Comparison of ENCODE assay signal across 8 mouse cellular contexts in the genomic region with DNA sequence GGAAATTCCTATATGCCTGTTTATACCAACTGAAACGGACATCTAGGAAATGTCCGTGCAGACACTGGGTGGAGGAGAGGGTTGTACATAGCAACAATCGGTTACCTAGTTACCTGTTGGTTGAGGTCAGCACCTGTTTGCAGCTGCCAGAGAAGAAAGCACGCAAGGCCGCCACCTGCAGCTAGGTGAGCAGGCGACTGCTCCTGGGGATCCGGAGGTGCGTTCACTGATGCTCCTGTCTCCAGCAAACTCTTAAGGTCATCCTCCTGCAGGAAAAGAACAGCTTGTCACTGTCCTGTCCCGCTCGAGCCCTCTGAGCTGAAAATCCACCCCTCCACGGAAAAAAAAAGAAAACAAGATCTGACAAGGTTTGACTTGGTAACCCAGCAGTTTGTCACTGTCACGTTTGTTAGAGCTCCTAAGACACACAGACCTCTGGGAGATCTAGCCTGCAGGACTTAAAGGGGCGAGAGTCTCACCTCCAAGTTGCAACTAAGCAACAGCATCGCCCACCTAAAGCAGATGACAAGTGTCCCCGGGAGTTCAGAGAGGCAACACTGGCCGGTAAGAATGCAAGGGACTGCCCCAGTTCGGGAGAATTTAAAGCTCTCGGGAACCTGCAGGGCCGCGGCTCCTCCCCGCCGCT. TPM values are rescaled to one million over a fixed set of nuclear protein-coding genes. Genes with fewer than 3 reads are reported as not detected.
DNase-seq lines count a peak whose midpoint lies in the region; ATAC-seq and TF ChIP-seq lines count a peak whose summit lies in the region.

Gene Lrp2bp, plus strand, starts transcription at position 166 of the 646 bp plus-strand sequence.

- H3K4me3 ChIP-seq in gastrocnemius, adult 2 months: peak within 1 kb of the TSS; percentile 83
- H3K4me3 ChIP-seq in ES-Bruce4 (ENCODE audit: low read depth, low read length): peak within 1 kb of the TSS; percentile 70
- peak within 1 kb of the TSS; percentile 80 for H3K4me3 ChIP-seq in lung, adult 2 months (replicated peaks; ENCODE audit: extremely low read depth, low read depth, low read length)
- H3K4me3 ChIP-seq in small intestine, adult 2 months (ENCODE audit: low read depth, low read length): peak within 1 kb of the TSS; percentile 76

- ATAC-seq in erythroid progenitor cell, adult 5-6 weeks (replicated peaks; ENCODE audit: low FRiP score, poor library complexity, severe bottlenecking): peak; percentile 0; the same call in 1 of the 2 replicates

- no peaks in the 10 kb centered on the region for H3K9me3 ChIP-seq in ES-Bruce4 (replicated peaks; ENCODE audit: control insufficient read depth, insufficient read depth, low read length, poor library complexity, severe bottlenecking)

- DNase-seq in gastrocnemius, adult 2 months: peak; percentile 32
- no peak for DNase-seq in gastrocnemius, postnatal 10 days
- peak; percentile 49 for DNase-seq in kidney, adult 18-20 months
- DNase-seq in lung, adult 2 months: no peak
- no peak for DNase-seq in Muller cell, postnatal 12 days (ENCODE audit: inconsistent ontology term)

- 3% methylated on average over 22 of the region's 22 CpGs for WGBS in lung, adult 2 months
- WGBS in small intestine, adult 2 months: 4% methylated on average over 22 of the region's 22 CpGs

- H3K4me1 ChIP-seq in ES-Bruce4 (ENCODE audit: control insufficient read depth, insufficient read depth, low read length): no peaks in the 10 kb centered on the region
- peaks cover 3% of the 10 kb centered on the region; the same call in 1 of the 2 replicates for H3K4me1 ChIP-seq in lung, adult 2 months (ENCODE audit: control insufficient read depth, insufficient read depth, low read length)
- peaks cover 2% of the 10 kb centered on the region; the same call in 1 of the 2 replicates for H3K4me1 ChIP-seq in small intestine, adult 2 months (ENCODE audit: control insufficient read depth, insufficient read depth, insufficient read length, low read length)

- no peak for TF ChIP-seq EP300 in ES-Bruce4 (IDR thresholded peaks at IDR 0.05; ENCODE audit: insufficient read depth, low read depth, low read length)

- TF ChIP-seq CTCF in gastrocnemius, adult 2 months (IDR thresholded peaks at IDR 0.05): no peak
- peak; percentile 17 for TF ChIP-seq CTCF in ES-Bruce4 (IDR thresholded peaks at IDR 0.05; ENCODE audit: low read depth, low read length)
- TF ChIP-seq CTCF in lung, adult 2 months (IDR thresholded peaks at IDR 0.05; ENCODE audit: insufficient read depth, low read length): no peak
- TF ChIP-seq CTCF in small intestine, adult 2 months (IDR thresholded peaks at IDR 0.05; ENCODE audit: extremely low read depth, insufficient read length, insufficient replicate concordance, low read depth, low read length): peak; percentile 40; the same call in 1 of the 2 replicates

- intact Hi-C loops in gastrocnemius, adult 2 months (cut with DNase I): loop anchor here (5.0 kb wide), 1 partner anchor 153 kb away; the partner anchor contains the start of genes Cfap97 and Snx25

- no peaks in the 10 kb centered on the region for H3K27me3 ChIP-seq in ES-Bruce4 (ENCODE audit: control insufficient read depth, insufficient read depth, low read length, poor library complexity, severe bottlenecking)
- no peaks in the 10 kb centered on the region for H3K27me3 ChIP-seq in small intestine, adult 2 months (ENCODE audit: control insufficient read depth, insufficient read depth, low read length)

- no peak for TF ChIP-seq POLR2A in ES-Bruce4 (IDR thresholded peaks at IDR 0.05; ENCODE audit: insufficient read depth, low read length)
- TF ChIP-seq POLR2A in lung, adult 2 months (IDR thresholded peaks at IDR 0.05; ENCODE audit: borderline replicate concordance, extremely low read depth, low read depth, low read length): 0 out of 2 replicates have a peak, but pooled peaks have one; percentile 8
- no peak for TF ChIP-seq POLR2A in small intestine, adult 2 months (IDR thresholded peaks at IDR 0.05; ENCODE audit: low read depth, low read length)

- peak within 1 kb of the TSS; percentile 56 for H3K9ac ChIP-seq in ES-Bruce4 (ENCODE audit: low read depth, poor library complexity, severe bottlenecking)

- H3K36me3 ChIP-seq in ES-Bruce4 (ENCODE audit: control insufficient read depth, insufficient read depth, low read length, poor library complexity, severe bottlenecking): peaks cover 7% of the 10 kb centered on the region; the same call in 1 of the 2 replicates
- H3K36me3 ChIP-seq in small intestine, adult 2 months (ENCODE audit: control insufficient read depth, insufficient read depth, low read length): peaks cover 15% of the 10 kb centered on the region

- peak within 1 kb of the TSS; percentile 99 for H3K27ac ChIP-seq in gastrocnemius, adult 2 months
- H3K27ac ChIP-seq in ES-Bruce4 (ENCODE audit: insufficient read depth, low read length): peak within 1 kb of the TSS; percentile 52
- H3K27ac ChIP-seq in small intestine, adult 2 months (ENCODE audit: insufficient read depth, low read depth, low read length): peak within 1 kb of the TSS; percentile 84

RNA-seq across cellular contexts. Expression of gene Lrp2bp, which starts in this region (rescaled TPM):
- total RNA-seq in gastrocnemius, adult 2 months (2021): 1 to 10 TPM; 1.9 to 2.2 TPM
- total RNA-seq in gastrocnemius, postnatal 10 days (2021): 1 to 10 TPM in 1 of 2 experiments, under 1 TPM in 1; 0.66 to 2.2 TPM
- polyA plus RNA-seq in ES-Bruce4 (2011; ENCODE audit: insufficient read depth, insufficient read length, low read depth, missing spikeins): 0.39 TPM in 1 of 2 replicates, not detected in the other
- not detected in 2 replicates for total RNA-seq in erythroid progenitor cell, adult 5-6 weeks (2015; ENCODE audit: low replicate concordance)
- total RNA-seq in erythroid progenitor cell, adult 5-6 weeks (2017; ENCODE audit: low replicate concordance): not detected in 2 replicates
- 0.35 and 0.45 TPM in 2 replicates for polyA plus RNA-seq in lung, adult 2 months (2012; rRNA removed)
- not detected in 2 replicates for polyA plus RNA-seq in small intestine, adult 2 months (2012; rRNA removed)

Comparison
In these comparisons a context has a peak if more than half of its experiments do, and no peak if none do; other contexts are left out.
1. DNase-seq: peak in gastrocnemius, adult 2 months (single experiment) and kidney, adult 18-20 months (single experiment); none in gastrocnemius, postnatal 10 days (single experiment), lung, adult 2 months (single experiment) and Muller cell, postnatal 12 days (single experiment).
2. Peak in ATAC-seq in erythroid progenitor cell, adult 5-6 weeks; RNA of the gene not detected or under 1 TPM.
3. CTCF ChIP-seq: peak in ES-Bruce4 (single experiment) and small intestine, adult 2 months (single experiment); none in gastrocnemius, adult 2 months (single experiment) and lung, adult 2 months (single experiment).
4. Peak in every context shown above with its lines, with median percentiles within 50 percentile points of each other: H3K27ac ChIP-seq and H3K4me3 ChIP-seq.